Comparison of ENCODE assay signal across 13 mouse cellular contexts in genomic region chr4:82915576-82915975, GRCm38 (mm10). TPM values are rescaled to one million over a fixed set of nuclear protein-coding genes. Genes with fewer than 3 reads are reported as not detected.
A peak's percentile ranks its signal among the peaks of the same experiment; 100 is the strongest.
DNase-seq lines count a peak whose midpoint lies in the region; ATAC-seq and TF ChIP-seq lines count a peak whose summit lies in the region.
"Had no signal": no experiment of that assay in that cellular context is flagged by ENCODE, and none has a peak within 500 bp of the region (broad histone marks: within the 10 kb centered on the region; RNA-seq: fewer than 3 reads in every experiment).

No protein-coding gene starts in this region.

- peak overlapping the region; percentile 47; the same call in 1 of the 2 replicates for H3K4me2 ChIP-seq in forebrain, postnatal 0 days (ENCODE audit: low read depth)
- H3K4me2 ChIP-seq in hindbrain, postnatal 0 days (ENCODE audit: low read depth, low read length): peak overlapping the region; percentile 47
- peak overlapping the region; percentile 32 for H3K4me2 ChIP-seq in midbrain, postnatal 0 days (ENCODE audit: low read depth, low read length, poor library complexity, severe bottlenecking)
- H3K4me2 ChIP-seq: stomach, embryonic 15.5 days had no signal

- peaks cover 14% of the 10 kb centered on the region for H3K4me1 ChIP-seq in forebrain, postnatal 0 days (ENCODE audit: insufficient read depth)
- H3K4me1 ChIP-seq in hindbrain, postnatal 0 days (ENCODE audit: insufficient read depth, low read length): peaks cover 15% of the 10 kb centered on the region
- H3K4me1 ChIP-seq in midbrain, postnatal 0 days (ENCODE audit: insufficient read depth, low read length): peaks cover 2% of the 10 kb centered on the region; the same call in 1 of the 2 replicates
- no peaks in the 10 kb centered on the region for H3K4me1 ChIP-seq in kidney, adult 2 months (ENCODE audit: control insufficient read depth, insufficient read depth, low read length)
- H3K4me1 ChIP-seq: stomach, embryonic 15.5 days had no signal

- H3K4me3 ChIP-seq in layer of hippocampus, adult 2 months: peak overlapping the region; percentile 47
- H3K4me3 ChIP-seq in forebrain, postnatal 0 days (ENCODE audit: low read depth, low read length): no peak overlapping the region
- H3K4me3 ChIP-seq in hindbrain, postnatal 0 days (ENCODE audit: low read length): no peak overlapping the region
- no peak overlapping the region for H3K4me3 ChIP-seq in midbrain, postnatal 0 days (ENCODE audit: low read depth, low read length)
- H3K4me3 ChIP-seq in kidney, adult 2 months (ENCODE audit: insufficient read depth, low read depth, low read length): no peak overlapping the region
- H3K4me3 ChIP-seq: stomach, embryonic 15.5 days had no signal

- no peaks in the 10 kb centered on the region for H3K27me3 ChIP-seq in forebrain, postnatal 0 days (ENCODE audit: insufficient read depth, low read length)
- no peaks in the 10 kb centered on the region for H3K27me3 ChIP-seq in hindbrain, postnatal 0 days (ENCODE audit: insufficient read depth, low read length)
- no peaks in the 10 kb centered on the region for H3K27me3 ChIP-seq in midbrain, postnatal 0 days (ENCODE audit: insufficient read depth, low read length)
- no peaks in the 10 kb centered on the region for H3K27me3 ChIP-seq in kidney, adult 2 months (replicated peaks; ENCODE audit: control insufficient read depth, insufficient read depth, low read length)
- H3K27me3 ChIP-seq: stomach, embryonic 15.5 days had no signal

- 21% methylated on average over 7 of the region's 7 CpGs for WGBS in forebrain, postnatal 0 days
- WGBS in hindbrain, postnatal 0 days: 28% methylated on average over 7 of the region's 7 CpGs
- 39% methylated on average over 7 of the region's 7 CpGs for WGBS in midbrain, postnatal 0 days
- 70% methylated on average over 7 of the region's 7 CpGs for WGBS in kidney, adult 2 months

- peak; percentile 56 for ATAC-seq in forebrain, postnatal 0 days
- peak; percentile 34 for ATAC-seq in hindbrain, postnatal 0 days
- peak; percentile 52 for ATAC-seq in midbrain, postnatal 0 days (ENCODE audit: low FRiP score)
- no peak for ATAC-seq in granulocyte monocyte progenitor cell, adult 5-6 weeks (replicated peaks; ENCODE audit: poor library complexity, severe bottlenecking)

- no peak for DNase-seq in layer of hippocampus, adult 2 months (ENCODE audit: low spot score in 2 of 2)
- no peak for DNase-seq in layer of hippocampus, adult 11-12 months (ENCODE audit: low spot score)
- no peak for DNase-seq in forebrain, postnatal 0 days
- DNase-seq in hindbrain, postnatal 0 days (ENCODE audit: low spot score): peak; percentile 52
- peak; percentile 12 for DNase-seq in midbrain, postnatal 0 days (ENCODE audit: low spot score)
- no peak for DNase-seq in kidney, adult 2 months
- DNase-seq in layer of hippocampus, adult 9-11 months: no peak
- DNase-seq: cerebellum, adult 9-11 months; kidney, postnatal 36 days; right cerebral cortex, postnatal 14 days had no signal

- no peak overlapping the region for H3K9ac ChIP-seq in forebrain, postnatal 0 days
- H3K9ac ChIP-seq in hindbrain, postnatal 0 days (replicated peaks; ENCODE audit: low read length): no peak overlapping the region; the same call in 1 of the 2 replicates
- no peak overlapping the region for H3K9ac ChIP-seq in midbrain, postnatal 0 days (replicated peaks; ENCODE audit: low read length, poor library complexity, severe bottlenecking)
- H3K9ac ChIP-seq: stomach, embryonic 15.5 days had no signal

- TF ChIP-seq CTCF in layer of hippocampus, adult 2 months (conservative IDR thresholded peaks at IDR 0.05): no peak
- TF ChIP-seq CTCF in forebrain, postnatal 0 days (IDR thresholded peaks at IDR 0.05; ENCODE audit: low read depth): no peak
- no peak for TF ChIP-seq CTCF in hindbrain, postnatal 0 days (IDR thresholded peaks at IDR 0.05; ENCODE audit: low read depth)
- no peak for TF ChIP-seq CTCF in midbrain, postnatal 0 days (IDR thresholded peaks at IDR 0.05)
- no peak for TF ChIP-seq CTCF in kidney, adult 2 months (conservative IDR thresholded peaks at IDR 0.05; ENCODE audit: insufficient read depth, insufficient read length, low read depth, low read length)

- TF ChIP-seq POLR2A in kidney, adult 2 months (IDR thresholded peaks at IDR 0.05; ENCODE audit: low read depth, low read length): no peak

- no peaks in the 10 kb centered on the region for H3K9me3 ChIP-seq in forebrain, postnatal 0 days (ENCODE audit: low read length)
- H3K9me3 ChIP-seq in hindbrain, postnatal 0 days (ENCODE audit: low read length): no peaks in the 10 kb centered on the region
- no peaks in the 10 kb centered on the region for H3K9me3 ChIP-seq in midbrain, postnatal 0 days (ENCODE audit: low read length)
- H3K9me3 ChIP-seq: stomach, embryonic 15.5 days had no signal

- H3K36me3 ChIP-seq in forebrain, postnatal 0 days (ENCODE audit: insufficient read depth): no peaks in the 10 kb centered on the region
- no peaks in the 10 kb centered on the region for H3K36me3 ChIP-seq in hindbrain, postnatal 0 days (ENCODE audit: insufficient read depth, low read length)
- H3K36me3 ChIP-seq in midbrain, postnatal 0 days (ENCODE audit: insufficient read depth, low read length): no peaks in the 10 kb centered on the region
- no peaks in the 10 kb centered on the region for H3K36me3 ChIP-seq in kidney, adult 2 months (ENCODE audit: control insufficient read depth, insufficient read depth, low read length)
- H3K36me3 ChIP-seq: stomach, embryonic 15.5 days had no signal

- peak overlapping the region; percentile 83 for H3K27ac ChIP-seq in layer of hippocampus, adult 2 months
- peak overlapping the region; percentile 81; the same call in 1 of the 2 replicates for H3K27ac ChIP-seq in forebrain, postnatal 0 days (ENCODE audit: low read depth, low read length)
- peak overlapping the region; percentile 93 for H3K27ac ChIP-seq in hindbrain, postnatal 0 days
- peak overlapping the region; percentile 82; the same call in 1 of the 2 replicates for H3K27ac ChIP-seq in midbrain, postnatal 0 days (ENCODE audit: low read depth, low read length)
- H3K27ac ChIP-seq in kidney, adult 2 months (ENCODE audit: insufficient read depth, low read depth, low read length): no peak overlapping the region

RNA-seq across cellular contexts. Expression of gene Cer1, which starts 30.6 kb away (rescaled TPM):
- total RNA-seq in layer of hippocampus, adult 2 months (2021): not detected
- 0.15 and 0.19 TPM in 2 replicates for total RNA-seq in forebrain, postnatal 0 days (2014; rRNA removed)
- 0.08 TPM in 1 of 2 replicates, not detected in the other for polyA plus RNA-seq in forebrain, postnatal 0 days (2015; fragmentation: Nextera tagmentation; extraction: Ambion mirVana)
- not detected in 2 replicates for total RNA-seq in hindbrain, postnatal 0 days (2014; rRNA removed)
- polyA plus RNA-seq in hindbrain, postnatal 0 days (2015; fragmentation: Nextera tagmentation; extraction: Ambion mirVana): not detected in 2 replicates
- not detected in 2 replicates for total RNA-seq in midbrain, postnatal 0 days (2014; rRNA removed)
- not detected in 2 replicates for polyA plus RNA-seq in midbrain, postnatal 0 days (2015; fragmentation: Nextera tagmentation; extraction: Ambion mirVana)
- not detected in 2 replicates for polyA plus RNA-seq in kidney, adult 2 months (2012; rRNA removed)
- total RNA-seq in granulocyte monocyte progenitor cell, adult 5-6 weeks (2014; fragmentation: Nextera tagmentation): not detected in 2 replicates
- not detected in 2 replicates for total RNA-seq in granulocyte monocyte progenitor cell, adult 5-6 weeks (2017)
- total RNA-seq: heart, postnatal 10 days had no signal

RNA-seq across cellular contexts. Expression of gene Zdhhc21, which starts 55.8 kb away (rescaled TPM):
- total RNA-seq in layer of hippocampus, adult 2 months (2021): 10 to 100 TPM; 45.6 to 45.7 TPM
- total RNA-seq in forebrain, postnatal 0 days (2014; rRNA removed): 31.6 and 39.6 TPM in 2 replicates
- 6.2 and 11.9 TPM in 2 replicates for polyA plus RNA-seq in forebrain, postnatal 0 days (2015; fragmentation: Nextera tagmentation; extraction: Ambion mirVana)
- 41.3 and 45.0 TPM in 2 replicates for total RNA-seq in hindbrain, postnatal 0 days (2014; rRNA removed)
- polyA plus RNA-seq in hindbrain, postnatal 0 days (2015; fragmentation: Nextera tagmentation; extraction: Ambion mirVana): 13.4 and 14.0 TPM in 2 replicates
- total RNA-seq in midbrain, postnatal 0 days (2014; rRNA removed): 50.3 and 55.1 TPM in 2 replicates
- polyA plus RNA-seq in midbrain, postnatal 0 days (2015; fragmentation: Nextera tagmentation; extraction: Ambion mirVana): 11.5 and 14.8 TPM in 2 replicates
- 3.4 and 3.6 TPM in 2 replicates for polyA plus RNA-seq in kidney, adult 2 months (2012; rRNA removed)
- total RNA-seq in granulocyte monocyte progenitor cell, adult 5-6 weeks (2014; fragmentation: Nextera tagmentation): 28.0 and 37.5 TPM in 2 replicates
- total RNA-seq in granulocyte monocyte progenitor cell, adult 5-6 weeks (2017): 19.8 and 24.5 TPM in 2 replicates

Comparison
In these comparisons a context has a peak if more than half of its experiments do, and no peak if none do; other contexts are left out.
1. DNase-seq: peak in hindbrain, postnatal 0 days (single experiment) and midbrain, postnatal 0 days (single experiment); none in layer of hippocampus, adult 2 months (0 of 2), layer of hippocampus, adult 11-12 months (single experiment), forebrain, postnatal 0 days (single experiment), kidney, adult 2 months (single experiment) and layer of hippocampus, adult 9-11 months (single experiment).
2. Peak in every context shown above with its lines, with median percentiles within 50 percentile points of each other: H3K4me2 ChIP-seq.